Mouse (Mus musculus) bone marrow, adult 2 months (tissue): ENCODE measurements around the gene Pan3. TPM values are rescaled to one million over a fixed set of nuclear protein-coding genes. Genes with fewer than 3 reads are reported as not detected.

Experiments
- H3K27ac ChIP-seq: fragments of 200-500 bp; 2 replicates; pipeline ENCODE4 v1.5.1; 2012; ENCODE audit warnings: low read depth, mild to moderate bottlenecking, control low read depth, inconsistent platforms, low read length; ENCODE audit not compliant: control insufficient read depth, poor library complexity, insufficient read depth
- H3K4me1 ChIP-seq: fragments of 200-500 bp; 2 replicates; pipeline ENCODE4 v1.6.1; 2011; ENCODE audit warnings: low read length; ENCODE audit not compliant: control insufficient read depth, insufficient read depth
- H3K4me3 ChIP-seq: fragments of 200-500 bp; replicated peaks from 2 replicates; pipeline ENCODE3; 2011; ENCODE audit warnings: mild to moderate bottlenecking, low read depth, low read length, control low read depth; ENCODE audit not compliant: control insufficient read depth
- CTCF ChIP-seq: fragments of 200-500 bp; IDR thresholded peaks from 2 replicates; pipeline ENCODE4 v1.5.1; 2011; ENCODE audit warnings: low read length, control low read depth; ENCODE audit not compliant: control insufficient read depth, insufficient read depth
- POLR2A ChIP-seq: fragments of 200-500 bp; IDR thresholded peaks from 2 replicates; pipeline ENCODE4 v1.6.1; 2011; ENCODE audit warnings: low read depth, mild to moderate bottlenecking, control low read depth, low read length, borderline replicate concordance; ENCODE audit not compliant: control insufficient read depth
- WGBS: fragments of 180-500 bp; shearing (Covaris S2); methylation state at CpG from one replicate; pipeline ENCODE4 v1.1.7; 2018; 5-methylcytosine and 5-hydroxymethylcytosine counted together
- polyA plus RNA-seq: library from polyadenylated mRNA; stranded (reverse); fragments of >200 nt; gene quantifications from 2 replicates; pipeline ENCODE4 v1.2.4, GENCODE M21; 2011; ENCODE audit warnings: low replicate concordance; ENCODE audit not compliant: missing spikeins, insufficient read depth, insufficient read length

Gene Pan3
- polyA plus RNA-seq, 1 experiment: 180 TPM

GRCm38 (mm10) chr5:147400505-147400979 is 29.4 kb upstream of the Pan3 start:
- Histone ChIP-seq H3K4me1 (no peaks in the 10 kb centered on the region), H3K4me3 (peak overlapping the region; percentile 24), H3K27ac (no peak overlapping the region)
- under 1% methylated on average over 17 of the region's 17 CpGs for WGBS
- no peak for TF ChIP-seq CTCF
- no peak for TF ChIP-seq POLR2A

GRCm38 (mm10) chr5:147401024-147401423 is 28.9 kb upstream of the Pan3 start:
- no peak for TF ChIP-seq CTCF
- TF ChIP-seq POLR2A: no peak
- 24% methylated on average over 11 of the region's 11 CpGs for WGBS
- Histone ChIP-seq H3K4me3 (no peak overlapping the region), H3K4me1 (no peaks in the 10 kb centered on the region), H3K27ac (no peak overlapping the region)

DNA sequence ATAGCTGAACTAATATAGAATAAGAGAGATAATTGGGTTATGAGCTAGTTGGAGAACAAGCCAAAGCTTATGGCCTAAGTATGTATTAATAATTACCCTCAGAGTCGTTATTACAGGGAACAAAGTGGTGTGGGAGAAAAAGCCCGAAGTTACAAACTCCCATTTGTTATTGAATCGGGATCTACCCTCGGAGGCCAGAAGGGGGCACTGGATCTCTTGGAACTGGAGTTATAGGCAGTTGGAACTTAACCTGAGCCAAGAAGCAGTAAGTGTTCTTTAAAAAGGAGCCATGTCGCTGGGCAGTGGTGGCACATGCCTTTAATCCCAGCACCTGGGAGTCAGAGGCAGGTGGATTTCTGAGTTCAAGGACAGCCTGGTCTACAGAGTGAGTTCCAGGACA is 27.5 kb upstream of the Pan3 start:
- TF ChIP-seq CTCF (no peak), POLR2A (no peak)
- no peaks in the 10 kb centered on the region for H3K4me1 ChIP-seq
- 24% methylated on average over 5 of the region's 5 CpGs for WGBS
- H3K4me3 ChIP-seq: no peak overlapping the region
- no peak overlapping the region for H3K27ac ChIP-seq

- no peak for TF ChIP-seq CTCF
- Histone ChIP-seq H3K27ac (no peak overlapping the region), H3K4me1 (no peaks in the 10 kb centered on the region), H3K4me3 (no peak overlapping the region)
- WGBS: 76% methylated on average over 5 of the region's 5 CpGs
Measured at GRCm38 (mm10) chr5:147406135-147406534, 23.8 kb upstream of the Pan3 start.

DNA sequence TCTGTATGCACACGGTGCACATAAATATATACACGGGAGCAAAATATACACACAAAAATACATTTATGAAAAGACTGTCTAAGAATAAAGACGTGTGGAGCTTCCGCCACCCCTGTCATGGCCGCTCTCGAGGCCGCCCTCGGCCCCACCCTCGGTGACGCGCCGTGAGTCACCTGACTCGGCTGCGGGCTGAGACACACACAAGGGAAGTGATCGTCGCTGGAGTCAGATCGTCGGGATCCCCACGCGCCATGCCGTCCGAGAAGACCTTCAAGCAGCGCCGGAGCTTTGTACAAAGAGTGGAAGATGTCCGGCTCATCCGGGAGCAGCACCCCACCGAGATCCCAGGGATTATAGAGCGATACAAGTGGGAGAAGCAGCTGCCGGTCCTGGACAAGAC is 21.2 kb upstream of the Pan3 start:
- Histone ChIP-seq H3K27ac (no peak overlapping the region), H3K4me1 (no peaks in the 10 kb centered on the region), H3K4me3 (no peak overlapping the region)
- WGBS: 87% methylated on average over 29 of the region's 29 CpGs
- no peak for TF ChIP-seq CTCF
- TF ChIP-seq POLR2A: no peak

DNA sequence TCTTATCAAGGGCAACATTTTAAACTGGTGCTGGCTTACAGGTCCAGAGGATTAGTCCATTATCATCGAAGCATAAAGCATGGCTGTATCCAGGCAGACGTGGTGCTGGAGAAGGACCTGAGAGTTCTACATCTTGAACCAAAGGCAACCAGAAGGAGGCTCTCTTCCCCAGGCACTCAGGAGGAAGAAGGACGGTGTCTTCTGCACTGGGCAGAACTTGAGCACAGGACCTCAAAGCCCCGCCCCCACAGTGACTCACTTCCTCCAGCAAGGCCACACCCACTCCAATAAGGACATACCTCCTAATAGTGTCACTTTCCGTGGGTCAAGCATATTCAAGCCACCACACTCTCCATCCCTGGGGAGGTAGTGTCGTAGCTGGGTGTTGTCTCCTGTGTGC is 19.4 kb upstream of the Pan3 start:
- no peak overlapping the region for H3K27ac ChIP-seq
- TF ChIP-seq POLR2A: no peak
- no peak for TF ChIP-seq CTCF
- 82% methylated on average over 6 of the region's 6 CpGs for WGBS
- H3K4me1 ChIP-seq: no peaks in the 10 kb centered on the region
- H3K4me3 ChIP-seq: no peak overlapping the region

GRCm38 (mm10) chr5:147417986-147418385 is 12.0 kb upstream of the Pan3 start:
- Histone ChIP-seq H3K4me1 (no peaks in the 10 kb centered on the region), H3K4me3 (no peak overlapping the region), H3K27ac (no peak overlapping the region)
- no peak for TF ChIP-seq POLR2A
- TF ChIP-seq CTCF: no peak
- WGBS: 44% methylated on average over 1 of the region's 1 CpGs

DNA sequence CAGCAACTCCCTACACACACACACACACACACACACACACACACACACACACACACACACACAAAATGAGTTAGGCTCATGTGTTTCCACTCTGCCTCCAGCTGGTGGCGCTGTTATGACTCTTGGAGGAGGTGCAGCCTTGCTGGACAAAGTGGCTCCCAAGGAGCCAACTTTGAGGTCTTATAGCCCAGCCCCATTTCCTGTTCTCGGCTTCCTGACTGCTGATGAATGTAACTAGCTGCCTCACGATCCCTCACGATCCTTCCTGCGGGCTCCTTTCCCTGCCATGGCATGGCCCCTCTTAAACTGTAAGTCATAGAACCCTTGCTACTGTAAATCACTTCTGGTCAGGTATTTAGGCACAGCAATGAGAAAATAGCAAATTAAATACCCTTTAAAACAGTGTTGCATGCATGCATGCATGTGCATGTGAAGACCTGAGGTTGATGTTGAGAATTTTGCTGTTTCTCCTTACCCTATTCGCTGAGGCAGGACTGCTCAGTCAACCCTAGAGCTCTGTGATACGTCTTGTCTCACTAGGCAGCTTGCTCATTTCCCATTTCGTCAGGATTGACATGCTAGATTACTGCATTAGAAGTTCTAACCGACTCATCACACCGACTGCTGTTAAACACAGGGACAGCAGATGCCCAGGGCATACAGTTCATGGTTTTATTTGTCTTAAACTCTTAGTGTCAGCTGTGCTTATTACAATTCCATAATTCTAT is 11.4 kb upstream of the Pan3 start:
- no peaks in the 10 kb centered on the region for H3K4me1 ChIP-seq
- H3K4me3 ChIP-seq: no peak overlapping the region
- H3K27ac ChIP-seq: no peak overlapping the region
- no peak for TF ChIP-seq POLR2A
- peak; percentile 71 for TF ChIP-seq CTCF
- WGBS: 2% methylated on average over 10 of the region's 10 CpGs

- Histone ChIP-seq H3K27ac (no peak overlapping the region), H3K4me1 (peaks cover 4% of the 10 kb centered on the region; the same call in 1 of the 2 replicates), H3K4me3 (no peak overlapping the region)
- 91% methylated on average over 6 of the region's 6 CpGs for WGBS
- TF ChIP-seq CTCF: no peak
- TF ChIP-seq POLR2A: no peak
Measured at GRCm38 (mm10) chr5:147423612-147424011, 6.3 kb upstream of the Pan3 start.
